Mouse (Mus musculus): Measurements from ENCODE around the gene Lmf1.

The Lmf1 gene

DNA sequence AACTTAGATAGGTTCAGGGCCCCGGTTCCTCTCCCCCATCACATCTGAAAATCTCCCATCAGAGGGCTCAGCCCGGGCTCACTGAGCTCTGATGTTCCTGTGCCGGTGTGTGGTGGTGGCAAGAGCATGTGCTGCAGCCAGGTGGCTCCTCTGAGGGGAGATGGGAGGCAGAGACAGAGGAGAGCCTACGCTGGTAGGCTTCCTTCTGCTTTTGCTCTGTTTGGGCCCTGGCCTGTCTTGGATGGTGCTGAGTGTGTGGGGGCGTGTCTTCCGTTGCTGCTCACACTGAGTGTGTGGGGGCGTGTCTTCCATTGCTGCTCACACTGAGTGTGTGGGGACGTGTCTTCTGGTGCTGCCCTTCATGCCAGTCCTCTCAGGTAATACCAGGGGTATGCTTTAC, 23.5 kb downstream of the Lmf1 start:
- in situ Hi-C loops (cut with MboI, MseI): no loop called here

DNA sequence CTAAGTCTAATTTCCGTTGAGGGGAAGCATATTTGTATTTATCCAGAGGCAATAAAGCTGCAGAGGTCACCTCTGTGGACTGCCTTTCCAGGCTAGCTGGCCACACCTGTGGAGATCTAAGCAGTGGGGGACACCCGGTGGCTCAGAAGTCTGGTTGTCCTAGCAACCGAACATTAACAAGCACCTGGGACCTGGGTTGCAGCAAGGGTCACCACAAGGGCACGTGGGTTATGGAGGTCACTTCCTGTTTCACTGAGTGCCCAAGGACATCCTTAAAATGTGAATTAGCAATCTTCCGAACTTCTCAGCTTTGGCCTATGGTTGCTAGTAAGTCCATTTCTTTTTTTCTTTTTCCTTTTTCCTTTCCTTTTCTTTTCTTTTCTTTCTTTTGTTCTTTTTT, 25.3 kb downstream of the Lmf1 start:
- in situ Hi-C loops (cut with MboI, MseI): no loop called here

DNA sequence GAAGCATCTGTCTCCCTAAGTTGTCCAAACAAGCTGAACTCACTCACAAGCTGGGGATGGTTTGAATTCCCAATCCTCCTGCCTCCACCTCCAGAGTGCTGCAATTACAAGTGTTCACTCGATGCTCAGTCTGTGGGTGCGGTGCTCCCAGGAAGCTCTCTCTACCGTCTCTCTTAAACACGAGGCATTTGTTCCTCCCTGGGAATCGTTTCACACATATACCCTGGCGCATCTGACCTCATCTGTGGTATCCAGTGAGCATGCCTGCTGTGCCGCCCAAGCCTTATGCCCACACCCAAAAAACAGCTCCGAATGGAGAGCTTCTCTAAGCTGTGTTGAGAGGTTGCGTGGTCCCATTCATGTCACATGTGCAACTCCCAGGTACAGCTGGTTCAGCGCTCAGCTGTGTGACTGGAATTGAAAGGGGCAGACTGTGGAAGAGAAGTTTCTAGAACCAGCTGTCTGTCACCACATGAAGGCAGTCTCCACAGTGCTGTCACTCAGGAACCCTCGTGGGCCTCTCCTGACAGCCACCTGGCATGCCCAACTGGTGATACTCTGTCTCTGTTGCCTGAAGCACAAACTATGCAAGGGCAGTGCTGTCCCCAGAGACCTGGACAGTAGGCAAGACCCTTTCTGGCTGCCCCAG, 29.4 kb downstream of the Lmf1 start:
- in situ Hi-C loops (cut with MboI, MseI): no loop called here

DNA sequence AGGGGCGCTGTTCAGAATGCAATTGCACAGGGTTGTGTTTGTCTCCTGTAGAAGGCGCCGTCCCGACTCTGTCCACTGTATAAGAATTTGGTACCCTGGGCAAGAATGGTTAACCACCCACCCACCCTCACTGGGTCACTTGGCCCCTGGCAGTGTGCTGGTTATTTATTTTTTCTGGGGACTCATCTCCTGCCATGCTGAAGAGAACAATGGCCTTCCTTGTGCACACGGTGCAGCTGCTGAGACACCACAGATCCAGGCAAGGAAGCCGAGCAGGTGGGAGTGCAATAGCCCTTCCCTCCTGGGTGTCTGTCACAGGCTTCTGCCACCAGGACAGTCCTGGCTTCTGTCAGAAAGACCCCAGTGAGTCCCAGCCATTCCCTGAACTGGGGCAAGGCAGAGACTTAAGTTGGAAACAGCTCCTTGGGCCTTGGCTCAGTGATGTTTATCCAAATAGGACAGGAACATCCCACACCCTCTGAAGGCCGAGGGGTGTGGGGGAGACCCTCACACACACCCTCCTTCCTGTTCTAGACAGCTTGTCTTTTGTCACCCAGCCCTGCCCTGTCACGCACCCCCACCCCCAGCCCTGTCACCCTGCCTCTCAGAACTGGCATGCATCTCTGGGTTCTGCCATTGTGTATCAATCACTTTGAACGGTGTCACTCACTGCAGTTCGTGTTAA, 30.1 kb downstream of the Lmf1 start:
- in situ Hi-C loops (cut with MboI, MseI): no loop called here

DNA sequence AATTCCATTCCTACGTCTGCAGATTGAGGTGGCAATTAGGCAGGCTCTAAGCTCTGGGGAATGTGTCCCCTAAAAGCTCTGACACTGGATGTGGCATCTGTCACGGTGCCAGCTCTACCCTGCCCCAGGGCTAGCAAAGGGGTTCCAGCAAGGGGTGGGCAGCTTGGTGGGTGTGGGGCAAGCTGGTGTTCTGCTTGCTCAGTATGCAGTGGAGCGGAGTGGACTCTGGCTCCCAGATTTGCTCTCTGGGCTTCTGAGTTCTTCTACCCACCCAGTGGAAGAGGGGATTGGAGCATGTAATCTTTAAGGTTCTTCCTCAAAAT, 30.6 kb downstream of the Lmf1 start:
- in situ Hi-C loops (cut with MboI, MseI): no loop called here

DNA sequence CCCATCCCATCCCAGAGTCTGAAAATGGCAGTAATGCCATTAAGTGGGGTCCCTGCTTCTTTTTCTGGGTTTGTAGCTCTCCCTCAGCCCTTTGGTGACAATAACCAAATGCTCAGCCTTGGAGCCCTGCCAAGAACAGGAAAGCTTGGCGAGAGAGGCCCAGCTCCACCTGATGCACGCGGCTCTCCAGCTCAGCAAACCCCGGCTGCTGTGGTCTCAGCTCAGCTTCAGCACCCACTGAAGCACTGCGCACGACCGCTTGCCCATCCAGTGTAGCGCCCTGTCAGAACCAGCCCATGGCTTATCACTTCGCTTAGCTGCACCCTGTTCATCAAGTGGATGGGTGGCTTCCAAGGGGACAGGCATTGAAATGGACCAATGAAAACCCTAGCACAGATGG, 31.3 kb downstream of the Lmf1 start:
- in situ Hi-C loops (cut with MboI, MseI): no loop called here

DNA sequence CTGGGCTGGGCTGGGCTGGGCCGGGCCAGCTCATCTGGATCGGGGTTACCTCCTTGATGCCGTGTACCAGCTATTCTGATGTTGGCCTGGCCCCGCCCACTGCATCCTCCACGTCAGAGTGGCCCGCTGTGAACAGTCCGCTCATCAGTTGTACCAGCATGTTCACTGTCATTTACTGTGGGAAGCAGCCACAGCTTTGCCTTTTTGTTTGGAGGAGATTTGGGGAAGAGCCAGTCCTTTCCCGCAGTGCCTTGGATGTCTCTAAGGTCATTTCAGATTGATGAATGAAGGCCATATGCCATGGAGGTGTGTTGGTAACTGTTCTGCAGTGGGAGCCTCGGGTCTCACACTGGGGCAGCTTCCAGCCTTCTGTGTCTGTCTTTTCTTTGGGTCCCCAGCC, 33.7 kb downstream of the Lmf1 start:
- in situ Hi-C loops (cut with MboI, MseI): no loop called here

DNA sequence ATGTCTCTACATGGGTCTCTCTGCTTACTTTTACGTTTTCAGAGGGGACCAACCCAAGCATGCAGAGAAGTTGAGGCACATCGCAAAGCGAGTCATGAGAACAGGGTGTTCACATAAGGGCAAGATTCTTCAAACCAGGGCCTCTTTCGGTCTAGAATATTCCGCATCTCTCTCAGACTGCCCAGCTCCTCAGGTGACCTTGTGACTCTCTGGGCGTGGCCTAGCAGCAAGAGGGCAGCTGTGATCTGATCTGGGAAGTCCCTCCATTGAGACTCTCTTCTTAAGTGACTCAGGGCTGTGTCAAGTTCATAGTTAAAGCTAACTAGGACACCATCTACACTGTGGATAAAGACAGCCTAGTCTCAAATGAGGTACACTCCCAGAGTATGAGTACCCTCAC, 34.4 kb downstream of the Lmf1 start:
- in situ Hi-C loops (cut with MboI, MseI): no loop called here

DNA sequence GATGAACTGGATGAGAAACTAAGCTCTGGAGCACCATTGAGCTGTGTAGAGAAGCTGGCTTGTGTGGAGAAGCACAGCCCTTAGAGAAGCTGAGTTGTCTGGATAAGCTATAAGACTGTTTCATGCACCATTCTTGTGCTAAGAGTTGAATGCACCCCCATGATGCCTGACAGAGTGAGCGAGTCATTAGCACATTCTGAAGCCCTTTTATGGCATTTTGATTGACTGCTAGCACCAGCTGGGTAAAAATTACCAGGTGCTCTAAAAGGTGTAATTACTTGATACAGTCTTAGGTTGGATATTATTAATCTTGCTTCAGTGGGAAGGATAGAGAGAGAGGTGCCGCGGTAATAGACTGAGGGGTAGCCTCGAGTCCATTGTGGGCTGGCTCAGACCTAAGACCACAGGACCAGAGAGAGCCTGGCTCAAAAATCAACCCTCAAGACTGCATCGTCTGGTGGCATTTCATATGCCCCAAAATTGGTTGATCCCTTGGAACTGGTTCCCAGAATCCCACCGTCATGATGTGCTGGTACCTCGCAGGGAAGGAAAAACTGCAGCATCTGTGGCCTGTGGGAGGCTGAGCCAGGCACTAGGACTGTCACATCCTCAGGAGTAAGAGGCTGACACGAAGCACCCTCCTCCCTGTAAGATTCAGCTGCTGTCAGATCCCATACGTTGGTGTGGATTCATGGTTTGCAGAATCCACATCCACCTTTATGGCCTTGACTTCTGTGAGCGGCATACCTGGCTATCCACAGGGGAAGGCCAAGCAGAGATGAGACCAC, 36.0 kb downstream of the Lmf1 start:
- in situ Hi-C loops (cut with MboI, MseI): no loop called here

DNA sequence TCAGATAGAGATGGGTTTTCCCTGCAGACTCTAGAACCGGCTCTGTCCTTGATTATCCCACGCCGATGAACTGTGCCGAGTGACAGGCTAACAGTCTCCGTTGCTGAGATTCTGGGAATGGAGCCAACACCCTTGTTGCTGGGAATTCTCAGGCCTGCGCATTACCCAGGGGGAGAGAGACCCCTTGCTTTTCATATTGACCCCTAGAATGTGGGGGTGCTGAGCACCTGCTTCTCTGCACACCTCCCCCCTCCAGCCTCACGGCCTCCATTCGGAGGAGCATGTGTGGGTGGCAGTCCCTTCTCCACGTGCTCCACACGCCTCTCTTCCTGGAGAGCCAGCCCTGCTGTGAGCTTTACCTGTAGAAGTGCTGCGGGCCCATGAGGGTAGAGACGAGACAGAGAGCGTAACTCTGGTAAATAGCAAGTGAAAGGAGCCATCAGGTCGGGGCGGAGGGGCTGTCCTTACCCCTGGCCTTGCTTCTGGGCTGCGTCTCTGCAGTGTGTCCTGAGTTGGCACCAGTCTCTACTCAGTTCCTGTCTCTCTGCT, 39.7 kb downstream of the Lmf1 start:
- in situ Hi-C loops (cut with MboI, MseI): no loop called here

DNA sequence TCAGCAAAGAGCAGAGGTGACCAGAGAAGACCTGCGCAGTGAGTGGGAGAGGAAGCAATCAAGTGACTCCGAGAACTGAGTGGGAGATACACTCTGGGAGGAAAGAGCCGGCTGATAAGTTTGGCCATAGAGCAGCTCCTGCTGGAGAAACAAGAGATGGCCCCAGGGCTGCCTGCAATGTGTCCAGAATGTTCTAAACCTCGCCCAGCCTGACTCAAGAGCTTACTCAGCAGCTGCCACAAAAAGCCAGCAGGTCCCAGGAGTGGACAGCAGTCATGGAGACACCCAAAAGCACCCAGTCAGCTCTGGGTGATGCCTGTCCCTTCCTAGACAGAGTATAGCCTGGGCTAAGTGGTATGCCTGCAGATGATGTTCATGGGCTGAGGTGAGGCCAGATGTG, 44.6 kb downstream of the Lmf1 start:
- in situ Hi-C loops (cut with MboI, MseI): no loop called here

DNA sequence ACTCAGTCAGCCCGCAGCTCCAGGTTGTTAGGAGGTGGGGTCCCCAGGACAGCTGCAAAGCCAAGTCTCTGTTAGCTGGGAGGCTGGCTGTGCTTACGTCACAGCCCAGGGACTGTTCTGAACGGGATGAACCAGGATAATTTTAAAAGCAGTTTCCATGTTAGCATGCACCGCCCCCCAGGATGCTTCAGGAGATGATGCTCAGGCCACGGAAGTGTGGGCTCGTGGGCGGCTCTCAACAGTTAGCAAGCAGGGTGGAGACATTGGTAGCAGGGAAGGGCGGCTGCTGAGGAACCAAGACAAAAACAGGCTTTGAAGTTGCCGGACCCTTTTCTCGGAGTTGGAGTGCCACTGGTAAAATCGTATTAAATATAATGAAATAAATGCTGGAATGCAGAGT, 45.0 kb downstream of the Lmf1 start:
- in situ Hi-C loops (cut with MboI, MseI): no loop called here

DNA sequence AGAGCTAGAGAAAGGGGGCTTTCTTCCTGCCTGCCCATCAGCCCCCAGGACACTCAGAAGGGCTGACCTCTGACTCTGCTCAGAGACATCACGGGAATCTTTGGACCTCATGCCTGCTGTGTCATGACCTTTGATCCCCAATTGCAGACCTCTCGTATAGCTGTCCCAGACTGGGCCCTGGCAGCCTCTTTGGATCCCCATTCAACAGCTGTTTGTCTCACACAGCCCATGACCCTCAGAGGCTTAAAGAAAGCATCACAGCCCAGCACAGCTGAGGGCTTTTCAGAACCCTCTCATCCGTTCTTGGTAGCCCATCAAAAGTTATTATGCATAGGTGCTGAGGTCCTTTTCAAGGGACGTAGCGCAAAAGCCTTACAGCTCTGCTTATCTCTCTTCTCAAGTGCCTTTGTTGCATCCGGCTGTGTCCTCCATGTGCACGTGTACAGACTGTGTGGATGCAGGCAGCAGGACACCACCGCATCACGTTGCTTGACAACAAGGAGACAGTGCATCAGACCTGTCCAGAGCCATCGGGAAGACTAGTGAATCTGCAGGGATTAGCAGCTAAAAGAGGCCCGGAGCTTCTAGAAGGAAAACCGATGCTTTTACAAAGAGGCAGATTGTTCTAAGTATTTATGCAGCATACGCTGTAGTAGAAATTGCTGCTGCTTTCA, 45.7 kb downstream of the Lmf1 start:
- in situ Hi-C loops (cut with MboI, MseI): no loop called here

DNA sequence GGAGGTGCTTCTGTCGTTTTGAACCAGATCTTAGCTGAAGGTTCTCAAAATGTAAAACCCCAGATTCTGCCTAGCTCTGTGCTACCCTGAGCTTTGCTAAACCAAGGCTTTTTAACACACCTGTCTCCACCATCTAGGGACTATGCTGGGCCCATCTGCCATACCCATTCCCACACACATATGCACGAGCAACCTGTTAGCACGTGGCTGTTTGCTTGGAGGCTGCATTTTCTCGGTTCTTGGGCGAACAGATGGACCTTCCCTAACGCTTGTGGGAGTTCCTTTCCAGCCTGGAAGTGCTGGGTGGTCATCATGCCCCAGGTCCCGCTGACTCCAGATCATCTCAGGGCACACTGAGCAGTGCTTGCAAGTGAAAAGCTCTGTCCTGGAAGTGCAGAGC, 46.4 kb downstream of the Lmf1 start:
- in situ Hi-C loops (cut with MboI, MseI): no loop called here

DNA sequence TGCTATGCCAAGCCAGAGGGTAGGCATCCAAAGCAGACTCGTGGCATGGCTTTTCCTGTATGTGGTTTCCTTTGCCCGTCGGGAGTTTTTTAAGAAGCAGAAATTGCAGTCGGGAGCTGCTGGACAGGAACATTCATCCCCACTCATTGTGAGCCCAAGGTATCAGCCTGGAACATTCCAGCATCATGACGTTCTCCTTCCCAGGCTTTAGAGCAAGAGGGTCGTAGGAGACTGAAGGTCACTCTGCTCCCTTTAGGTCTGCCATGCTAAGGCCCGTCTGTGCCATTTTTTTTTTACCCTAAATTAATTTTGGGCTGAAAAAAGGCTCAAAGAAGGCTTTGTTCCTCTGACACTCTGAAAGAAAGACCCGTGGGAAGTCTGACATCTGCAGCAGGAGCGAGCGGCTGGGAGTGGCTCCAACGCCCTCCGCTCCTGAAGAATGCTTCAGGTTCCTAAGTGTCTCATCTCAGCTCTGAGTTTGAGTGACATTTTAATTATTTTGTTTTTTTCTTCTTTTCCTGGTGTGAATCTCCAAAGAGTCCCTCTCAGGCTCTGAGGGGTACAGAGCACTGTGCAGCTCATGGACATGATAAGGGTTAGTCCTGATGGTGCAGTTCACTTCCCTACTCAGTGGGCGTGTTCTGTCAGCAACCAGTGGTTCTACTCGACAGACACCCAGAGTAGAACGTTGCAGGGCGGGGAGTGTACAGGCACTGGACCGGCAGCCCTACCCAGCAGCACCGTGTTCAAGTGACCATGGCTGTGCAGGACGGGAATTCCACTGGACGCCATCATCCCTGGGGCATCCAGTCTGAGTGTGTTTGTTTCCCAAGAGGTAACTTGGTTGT, 47.5 kb downstream of the Lmf1 start:
- in situ Hi-C loops (cut with MboI, MseI): no loop called here

DNA sequence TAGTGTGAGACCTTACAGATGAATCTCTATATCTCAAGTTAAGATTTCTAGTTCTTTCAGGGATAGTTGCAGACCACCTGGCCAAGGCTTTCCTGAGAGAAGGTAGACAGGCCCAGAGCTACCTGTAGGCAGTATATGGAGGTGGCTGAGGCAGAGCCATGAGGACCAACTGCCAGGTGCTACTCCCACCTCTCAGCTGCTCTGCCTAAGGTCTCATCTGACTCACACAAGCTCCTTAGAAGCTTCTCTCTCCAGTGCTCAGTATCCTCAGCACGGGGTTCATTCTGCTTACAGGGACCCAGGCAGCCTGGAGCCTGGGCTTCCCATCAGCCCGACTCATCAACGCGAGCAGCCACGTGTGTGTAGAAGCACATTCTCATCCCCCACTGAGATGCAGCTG, 51.4 kb downstream of the Lmf1 start:
- in situ Hi-C loops (cut with MboI, MseI): no loop called here

DNA sequence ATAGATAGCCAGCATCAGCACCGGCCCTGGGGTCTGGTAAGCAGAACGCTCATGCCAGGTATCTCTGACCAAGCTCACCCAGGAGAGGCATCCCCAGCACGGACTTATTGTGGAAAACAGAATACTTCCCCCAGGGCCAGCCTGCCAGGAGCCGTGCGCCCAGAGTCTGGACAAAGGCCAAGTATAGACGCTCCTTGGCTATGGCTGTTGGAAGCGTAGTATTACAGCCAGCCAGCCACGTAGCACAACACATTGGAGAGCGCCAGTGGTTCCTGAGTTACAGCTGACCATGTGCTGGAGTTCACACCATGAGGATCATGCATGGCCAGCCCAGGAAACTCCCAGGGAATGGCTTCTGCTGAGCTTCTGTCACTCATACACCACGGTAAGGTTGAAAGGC, 55.2 kb downstream of the Lmf1 start:
- in situ Hi-C loops (cut with MboI, MseI): no loop called here

DNA sequence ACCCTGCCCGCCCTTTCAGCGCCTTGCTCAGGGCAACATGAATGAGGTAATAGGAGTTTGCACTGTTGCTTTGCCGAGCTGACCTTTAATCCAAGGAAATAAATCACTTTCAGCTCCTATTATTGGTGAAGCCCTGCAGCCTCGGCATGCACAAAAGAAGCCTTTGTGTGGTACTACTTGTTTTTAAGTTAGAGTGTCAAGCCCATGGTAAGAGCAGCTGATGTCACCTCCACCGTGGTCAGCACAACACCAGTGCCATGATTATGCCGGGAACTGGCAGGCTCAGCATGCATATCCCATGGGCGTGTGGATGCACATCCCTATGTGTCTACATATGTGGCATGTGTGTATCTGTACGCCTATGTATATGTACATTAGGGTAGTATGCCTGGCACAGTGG, 56.5 kb downstream of the Lmf1 start:
- in situ Hi-C loops (cut with MboI, MseI): no loop called here

DNA sequence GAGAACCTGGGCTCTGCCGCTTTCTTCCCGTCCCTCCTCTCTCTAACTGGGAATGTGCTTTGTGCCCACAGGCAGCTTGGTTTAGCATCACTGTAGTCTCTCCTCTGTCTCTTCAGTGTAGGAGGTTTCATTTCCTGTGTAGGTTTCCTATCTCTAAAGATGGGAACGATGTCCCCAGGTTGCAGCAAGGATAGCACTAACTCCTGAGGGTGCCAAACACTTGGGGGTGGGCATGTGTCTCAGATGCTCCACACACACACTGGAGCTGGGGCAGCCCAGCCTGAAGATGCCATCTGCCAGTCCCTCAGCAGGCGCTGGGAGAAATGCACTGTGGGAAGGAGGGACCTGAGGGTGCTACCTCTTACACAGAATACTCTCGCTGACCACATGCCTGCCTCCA, 56.9 kb downstream of the Lmf1 start:
- in situ Hi-C loops (cut with MboI, MseI): no loop called here

DNA sequence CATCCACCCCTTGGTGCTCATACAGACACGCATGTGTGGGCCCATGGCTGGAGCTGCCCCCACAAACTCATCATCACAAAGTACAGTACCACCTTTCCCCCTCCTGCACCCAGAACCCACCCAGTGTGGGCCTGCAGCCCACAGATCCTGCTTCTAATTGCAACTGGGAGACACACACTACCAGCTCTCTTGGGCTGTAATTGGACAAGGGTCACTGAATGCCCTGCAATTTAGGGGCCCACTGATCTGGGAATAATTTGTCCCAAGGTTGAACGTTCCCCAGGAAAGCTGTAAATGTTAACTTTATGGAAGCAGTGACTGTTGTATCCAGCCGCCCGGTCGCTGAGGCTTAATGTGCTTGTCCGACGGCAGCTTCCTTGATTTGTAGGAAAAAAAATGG, 59.1 kb downstream of the Lmf1 start:
- in situ Hi-C loops (cut with MboI, MseI): no loop called here

DNA sequence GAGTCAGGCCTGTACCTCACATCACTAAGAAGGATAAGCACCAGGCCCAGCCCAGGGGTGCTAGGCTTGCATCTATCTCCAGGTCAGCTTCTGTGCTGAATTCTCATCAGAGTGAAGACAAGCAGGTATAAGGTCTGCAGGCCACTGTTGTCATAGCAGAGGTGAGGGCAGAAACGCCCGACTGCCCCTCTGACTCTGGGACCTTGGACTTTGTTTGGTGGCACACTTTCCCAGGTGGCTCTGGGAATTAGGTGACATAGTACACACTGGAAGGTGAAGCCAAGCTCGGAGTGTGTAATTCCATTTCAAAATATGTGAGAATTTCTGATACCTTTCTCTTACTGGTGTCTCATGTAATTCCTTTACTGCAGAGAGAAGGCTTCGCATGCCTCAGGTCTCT, 59.6 kb downstream of the Lmf1 start:
- in situ Hi-C loops (cut with MboI, MseI): no loop called here

Data from T-helper 17 cell (primary cell).